Mouse (Mus musculus) layer of hippocampus, adult 9-10 months (tissue): ENCODE data around the gene Ptgdr2.

Experiments used
- DNase-seq: peaks from one replicate; pipeline ENCODE4 v3.0.0; 2022; ENCODE audit warnings: low spot score

The Ptgdr2 gene

DNA sequence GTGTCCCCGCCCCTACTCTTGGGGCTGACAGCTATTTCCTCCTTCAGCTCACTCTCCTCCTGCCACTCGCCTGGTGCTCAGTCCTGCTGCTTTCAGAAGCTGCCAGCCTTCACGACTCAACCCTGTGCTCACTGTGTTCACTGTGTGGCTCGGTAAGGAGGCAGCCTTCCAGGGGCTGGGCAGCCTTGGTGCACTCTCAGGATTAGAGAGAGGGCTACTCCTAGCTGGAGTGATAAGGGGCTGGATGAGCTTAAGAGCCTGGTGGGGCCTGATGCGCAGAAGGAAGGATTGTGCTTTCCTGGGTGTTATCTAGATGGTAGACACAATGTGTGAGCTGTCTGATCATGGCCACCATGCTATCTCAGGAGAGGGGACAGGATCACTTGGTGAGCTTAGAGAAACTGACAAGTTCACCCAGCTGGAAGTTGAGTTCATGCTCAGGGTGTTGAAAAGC is at the start of gene Ptgdr2:
Ptgdr2 (plus strand) TSS at position 51 of the 454 bp plus-strand sequence.
- no peak for DNase-seq

DNA sequence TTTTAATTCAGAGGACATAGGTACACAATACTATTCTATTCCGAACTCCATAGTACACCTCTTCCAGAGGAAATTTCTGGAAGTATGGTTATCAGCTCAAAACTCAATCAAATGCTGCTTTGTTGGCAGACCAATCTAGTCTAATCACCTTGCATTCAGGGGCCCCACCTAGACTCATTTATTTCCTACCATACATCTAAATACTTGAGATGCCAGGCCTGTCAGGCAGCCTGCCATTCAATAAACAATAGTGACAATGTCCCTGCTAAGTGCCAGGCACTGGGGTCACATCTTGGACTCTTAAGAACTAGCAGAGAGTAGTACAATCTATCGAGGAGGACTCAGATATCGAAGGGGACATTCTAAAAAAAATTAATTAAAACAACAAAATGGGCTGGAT is 44.8 kb upstream of the Ptgdr2 start:
- no peak for DNase-seq

DNA sequence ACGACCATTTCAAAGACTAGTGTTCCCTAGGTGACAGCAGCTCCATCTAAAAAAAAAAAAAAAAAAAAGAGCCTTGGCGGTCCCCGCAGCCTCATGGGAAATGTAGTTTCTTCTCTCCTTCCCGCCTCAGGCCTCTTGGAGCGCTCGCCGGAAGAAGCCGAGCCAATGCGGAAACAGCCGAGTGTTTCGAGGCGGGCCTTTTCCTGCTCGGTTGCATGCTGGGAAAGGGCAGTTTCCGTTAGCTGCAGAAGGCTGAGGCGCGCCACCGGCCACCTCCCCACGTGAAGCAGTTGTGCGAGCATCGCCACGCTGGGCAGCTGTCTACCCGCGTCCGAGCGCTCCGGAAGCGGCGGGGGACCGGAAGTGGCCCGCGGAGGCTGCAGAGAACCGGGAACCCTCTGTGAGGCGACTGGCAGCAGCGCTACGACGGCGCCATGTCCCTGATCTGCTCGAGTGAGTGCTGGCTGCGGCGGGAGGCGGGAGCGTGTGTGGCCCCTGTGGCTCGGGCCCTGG is 41.9 kb upstream of the Ptgdr2 start, which contains the start of gene Prpf19:
Prpf19 (plus strand) TSS at position 216 of the 513 bp plus-strand sequence.
- peak; percentile 95 for DNase-seq

DNA sequence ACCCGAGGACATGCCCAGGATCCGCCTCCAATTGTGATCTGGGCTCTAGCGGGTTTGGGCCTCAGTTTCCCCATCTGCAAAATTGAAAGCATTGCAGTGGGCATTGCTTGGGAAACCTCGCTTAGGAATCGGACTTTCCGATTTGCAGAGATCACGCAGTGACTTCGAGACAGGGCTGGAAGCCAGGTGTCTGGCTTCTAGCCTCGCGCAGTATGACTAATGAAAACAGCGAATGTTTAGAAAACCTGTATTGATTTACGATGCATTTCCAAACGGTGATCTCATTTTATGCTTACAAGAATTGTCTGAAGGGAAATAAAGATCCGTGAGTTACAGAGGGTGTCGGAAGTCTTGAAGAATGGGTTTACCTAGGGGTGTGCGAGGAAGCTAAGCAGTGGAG is 41.3 kb upstream of the Ptgdr2 start:
- no peak for DNase-seq

DNA sequence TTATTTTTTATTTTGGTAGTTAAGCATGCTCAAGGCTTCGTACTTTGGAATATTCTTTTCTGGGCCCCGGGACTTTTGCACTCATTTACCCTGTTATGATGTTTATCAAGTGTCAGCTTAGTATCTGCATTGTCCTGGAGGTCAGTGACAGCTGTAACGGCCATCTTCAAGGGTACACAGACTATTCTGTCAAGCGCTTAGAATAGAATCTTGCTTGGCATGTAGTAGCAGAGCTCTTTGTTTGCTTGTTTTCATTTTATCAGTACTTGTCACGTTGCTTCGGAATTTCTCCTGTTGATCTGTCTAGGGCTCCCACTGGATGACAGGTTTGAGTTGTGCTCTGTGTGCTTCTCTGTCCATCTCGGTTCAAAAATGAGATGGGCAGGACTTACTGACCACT is 40.1 kb upstream of the Ptgdr2 start:
- DNase-seq: no peak

DNA sequence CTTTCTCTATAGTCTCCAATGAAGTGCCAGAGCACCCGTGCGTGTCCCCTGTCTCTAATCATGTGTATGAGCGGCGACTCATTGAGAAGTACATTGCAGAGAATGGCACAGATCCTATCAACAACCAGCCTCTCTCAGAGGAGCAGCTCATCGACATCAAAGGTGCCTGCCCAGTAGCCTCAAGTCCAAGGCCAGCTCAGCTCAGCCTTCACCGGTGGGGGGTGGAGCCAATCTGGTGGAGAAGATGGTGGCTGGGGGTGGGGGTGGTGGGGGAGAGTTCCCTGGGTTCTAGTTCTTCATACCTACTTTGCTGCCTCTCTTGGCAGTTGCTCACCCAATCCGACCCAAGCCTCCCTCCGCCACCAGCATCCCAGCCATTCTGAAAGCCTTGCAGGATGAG is 39.5 kb upstream of the Ptgdr2 start:
- DNase-seq: no peak

DNA sequence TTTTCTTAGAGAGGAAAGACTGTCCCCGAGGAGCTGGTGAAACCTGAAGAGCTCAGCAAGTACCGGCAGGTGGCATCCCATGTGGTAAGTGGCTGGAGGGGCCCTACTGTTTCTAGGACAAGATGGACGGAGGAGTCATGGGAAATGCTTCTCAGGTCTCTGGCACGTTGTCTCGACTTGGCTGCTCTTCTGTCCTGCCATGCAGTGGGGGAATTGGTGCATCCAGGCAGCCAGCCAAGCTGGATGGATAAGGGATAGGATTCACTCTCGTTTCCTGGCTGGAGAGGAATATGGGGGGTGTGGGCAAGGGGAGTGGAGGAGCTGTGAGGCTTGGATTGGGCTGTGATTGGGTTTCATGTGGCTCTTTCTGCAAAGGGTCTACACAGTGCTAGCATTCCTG is 36.6 kb upstream of the Ptgdr2 start:
- DNase-seq: no peak

DNA sequence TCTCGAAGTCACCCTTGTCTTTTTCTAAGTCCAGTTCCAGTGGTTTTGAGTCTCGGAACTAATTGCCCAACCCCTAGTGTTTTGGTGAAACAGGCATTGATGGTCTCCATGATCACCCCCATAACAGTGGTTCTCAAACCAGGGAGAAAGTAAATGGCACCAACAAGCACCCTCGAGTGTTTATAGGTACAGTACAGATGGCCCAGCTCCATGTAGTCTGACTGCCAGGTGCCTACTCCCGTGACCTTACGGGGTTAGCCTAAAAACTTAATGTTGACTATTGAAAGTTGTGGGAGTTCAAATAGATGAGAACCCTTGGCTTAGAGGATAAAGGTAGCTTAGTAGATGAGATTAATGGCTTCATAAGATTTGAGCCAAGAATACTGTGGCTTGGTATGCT is 35.9 kb upstream of the Ptgdr2 start:
- no peak for DNase-seq

DNA sequence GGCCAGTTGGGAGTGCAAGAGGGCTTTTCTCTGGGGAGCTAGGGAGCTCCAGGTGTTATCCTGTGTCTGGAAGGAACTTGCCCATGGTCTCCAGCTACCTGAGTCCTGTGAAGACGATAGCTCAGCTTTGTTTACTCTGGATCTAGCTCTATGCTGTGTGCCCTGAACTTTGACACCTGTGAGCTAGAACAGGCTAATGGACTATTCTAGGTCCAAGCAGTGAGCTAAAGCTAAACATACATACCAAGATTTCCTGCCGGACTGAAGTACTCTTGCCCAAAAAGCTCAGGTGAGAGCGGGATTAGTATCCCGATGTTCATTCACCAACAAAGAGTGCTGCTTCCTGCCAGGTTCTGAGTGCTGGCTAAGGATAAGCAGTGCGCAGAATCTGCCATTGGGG is 32.4 kb upstream of the Ptgdr2 start:
- no peak for DNase-seq

DNA sequence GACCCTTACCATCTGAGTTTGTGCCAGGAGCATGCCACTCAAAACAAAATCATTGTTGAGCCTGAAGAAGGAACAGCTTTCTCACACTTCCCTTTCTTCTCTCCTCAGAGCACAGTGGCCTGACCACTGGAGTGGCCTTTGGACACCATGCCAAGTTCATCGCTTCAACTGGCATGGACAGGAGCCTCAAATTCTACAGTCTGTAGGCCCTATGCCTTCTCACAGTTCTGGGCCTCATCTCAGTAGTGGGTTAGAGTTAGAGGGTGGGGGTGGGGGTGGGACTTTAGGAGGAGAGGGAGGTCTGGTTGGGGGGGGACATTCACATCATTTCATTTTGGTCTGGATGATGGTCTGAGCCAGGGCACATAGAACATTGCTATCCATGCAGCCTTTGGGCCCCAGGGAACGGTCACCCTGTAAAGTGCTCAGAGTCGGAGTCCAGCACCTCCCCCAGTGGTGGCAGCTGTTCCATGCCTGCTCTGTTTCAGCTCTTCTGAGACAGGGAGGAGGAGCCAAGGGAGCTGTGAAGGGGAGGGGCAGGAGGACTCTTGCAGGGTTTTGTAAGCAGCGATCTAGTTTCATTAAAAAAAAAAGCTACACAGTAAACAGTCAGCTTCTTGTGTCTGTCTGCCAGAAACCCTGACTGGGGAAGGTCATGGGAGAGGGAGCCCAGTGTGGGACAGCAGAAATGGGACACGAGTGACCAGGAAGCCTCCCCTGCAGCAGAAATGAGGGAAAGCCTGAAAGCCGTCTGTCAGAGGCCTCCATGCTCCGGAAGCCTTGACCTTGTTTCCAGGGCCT is 31.8 kb upstream of the Ptgdr2 start:
- peak; percentile 7 for DNase-seq

DNA sequence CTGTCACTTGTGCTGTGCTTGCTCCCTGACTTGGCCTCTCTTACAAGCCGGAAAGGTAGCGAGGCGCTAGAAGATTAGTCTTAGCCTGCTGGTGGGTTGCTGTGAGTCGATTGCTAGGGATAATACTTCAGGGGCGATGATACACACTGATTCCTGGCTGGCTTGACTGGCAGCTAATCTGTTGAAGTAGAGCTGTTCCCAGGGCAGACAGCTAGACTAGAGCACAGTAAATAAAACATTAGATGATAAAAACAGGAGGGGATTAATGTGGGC is 31.3 kb upstream of the Ptgdr2 start:
- DNase-seq: no peak

DNA sequence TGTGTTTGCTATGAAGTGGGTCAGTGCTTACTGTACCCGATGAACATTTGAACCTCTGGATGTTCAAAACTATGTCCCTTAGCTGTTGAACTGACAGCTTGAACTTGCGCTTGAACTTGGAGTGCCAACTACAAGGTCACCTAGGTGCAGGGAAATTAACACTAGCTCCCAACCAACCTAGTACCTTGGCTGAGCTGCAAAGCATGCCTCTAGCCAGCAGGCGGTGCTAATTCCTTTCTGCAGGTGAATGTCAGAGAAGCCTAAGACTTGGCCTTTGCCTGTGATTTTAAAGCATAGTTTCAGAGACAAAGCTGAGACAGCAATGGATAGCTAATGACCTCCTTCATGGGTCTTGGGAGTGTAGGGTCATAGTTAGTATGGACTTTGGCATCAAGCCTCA is 29.1 kb upstream of the Ptgdr2 start:
- DNase-seq: peak; percentile 50

DNA sequence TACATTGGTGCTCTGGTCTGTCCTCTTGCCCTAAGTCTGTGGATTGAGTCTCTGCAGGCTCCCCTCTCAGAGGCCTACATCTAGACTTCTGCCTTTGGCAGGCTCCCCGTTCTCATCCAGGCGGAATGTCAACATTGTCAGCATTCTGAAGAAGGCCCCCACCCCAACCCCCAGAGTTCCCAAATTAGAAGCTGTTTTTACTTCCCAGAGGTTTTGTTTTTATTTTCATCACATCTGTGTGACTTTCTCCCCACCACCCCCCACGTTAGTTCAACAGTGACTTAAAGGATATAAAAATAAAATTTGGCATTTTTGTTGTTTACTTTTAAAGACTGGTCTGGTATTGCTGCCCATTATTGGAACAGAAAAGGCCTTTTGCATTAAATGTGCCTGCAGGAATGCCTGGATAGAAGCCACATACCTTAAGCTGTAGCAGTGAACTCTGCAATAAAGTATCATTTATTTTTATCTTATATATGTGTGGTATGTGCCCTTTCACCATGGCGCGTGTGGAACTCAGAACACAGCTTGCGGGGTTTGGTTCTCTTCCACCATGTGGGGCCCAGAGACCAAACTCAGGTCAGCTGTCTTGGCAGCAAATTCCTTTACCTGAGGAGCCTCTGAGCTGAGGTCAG is 27.8 kb upstream of the Ptgdr2 start:
- no peak for DNase-seq

DNA sequence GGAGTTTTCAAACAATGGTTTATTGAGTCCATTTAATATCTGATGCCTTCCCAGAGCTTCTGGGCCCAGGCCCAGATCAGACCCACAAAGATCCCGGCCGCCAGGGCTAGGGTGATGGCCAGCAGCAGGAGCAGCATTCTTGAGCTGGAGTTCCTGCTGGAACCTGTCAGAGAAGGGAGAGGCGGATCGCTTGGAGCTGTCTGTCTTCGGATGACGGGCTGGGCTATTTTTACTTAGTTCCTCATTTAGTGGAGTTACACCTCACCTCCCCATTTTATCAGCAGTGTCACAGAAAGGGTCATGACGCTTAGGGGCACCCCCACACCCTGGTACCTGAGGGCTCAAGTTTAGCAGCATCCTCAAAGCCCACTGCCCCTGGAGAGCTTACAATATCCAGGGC is 22.7 kb upstream of the Ptgdr2 start:
- no peak for DNase-seq

DNA sequence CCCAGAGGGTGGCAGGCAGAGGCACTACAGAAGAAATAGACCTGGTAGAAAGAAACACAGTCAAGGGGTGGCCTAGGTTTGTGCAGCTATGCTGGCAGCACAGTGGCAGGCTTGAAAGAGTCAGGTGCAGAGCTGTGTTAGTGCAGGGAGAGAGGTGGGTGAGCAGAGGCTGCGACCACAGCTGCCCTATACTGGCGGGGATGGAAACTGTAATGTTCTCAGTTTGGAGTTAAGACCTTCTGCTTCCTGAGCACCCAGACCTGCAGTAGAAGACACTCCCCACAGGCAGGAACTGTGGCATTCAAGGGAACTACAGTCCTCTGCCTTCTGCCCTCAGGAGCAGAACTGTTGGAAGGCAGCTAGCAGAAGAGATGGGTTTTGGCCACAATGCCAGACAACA is 22.1 kb upstream of the Ptgdr2 start:
- DNase-seq: no peak

DNA sequence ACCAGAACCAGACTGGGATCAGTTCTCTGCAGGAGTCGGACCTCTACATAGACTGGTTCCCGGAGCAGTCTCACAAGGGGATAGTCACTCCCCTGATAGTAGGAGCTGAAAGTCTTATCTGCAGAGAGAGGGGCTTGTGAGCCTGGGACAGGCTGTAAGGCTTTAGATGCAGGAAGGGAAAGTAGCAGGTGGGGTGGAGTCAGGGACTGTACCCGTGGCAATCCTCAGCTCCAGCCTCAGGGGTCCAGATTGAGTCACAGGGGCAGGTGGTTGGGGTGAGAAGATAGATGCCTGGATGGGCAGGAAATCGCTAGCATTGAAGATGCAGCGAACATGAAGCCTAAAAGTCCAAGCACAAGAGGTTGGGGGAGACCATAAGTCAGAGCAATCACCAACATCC is 20.5 kb upstream of the Ptgdr2 start:
- no peak for DNase-seq

DNA sequence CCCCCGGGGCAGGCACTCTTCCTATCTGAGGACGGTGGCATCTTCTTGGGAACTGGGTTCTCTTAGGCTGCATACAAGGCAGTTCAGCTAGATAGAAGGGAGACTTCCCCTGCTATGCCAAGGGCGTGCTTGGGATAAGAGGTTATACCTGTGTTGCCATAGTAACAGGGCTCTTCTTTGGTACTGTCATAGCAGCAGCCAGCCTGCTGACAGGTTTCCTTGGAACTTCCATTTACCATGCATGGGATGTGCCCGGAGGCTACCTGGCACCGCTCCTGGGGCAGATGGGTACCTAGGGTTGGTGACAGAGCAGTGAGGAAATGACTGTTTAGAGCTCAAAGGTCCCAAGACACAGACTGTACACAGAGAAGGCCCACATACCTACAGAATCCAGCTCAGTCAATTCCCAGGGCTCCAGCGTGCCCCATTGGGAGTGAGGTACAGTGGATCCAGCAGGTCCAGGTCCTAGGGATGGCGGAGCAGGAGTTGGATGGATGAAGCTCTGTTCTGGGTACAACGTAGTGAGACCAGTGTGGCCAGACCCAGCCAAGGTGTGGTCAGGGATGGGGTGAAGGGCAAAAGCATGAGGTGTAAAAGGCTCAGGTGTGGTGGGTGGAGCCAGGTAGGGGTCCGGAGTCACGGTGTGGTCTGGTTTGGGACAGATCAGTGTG is 18.5 kb upstream of the Ptgdr2 start:
- no peak for DNase-seq

DNA sequence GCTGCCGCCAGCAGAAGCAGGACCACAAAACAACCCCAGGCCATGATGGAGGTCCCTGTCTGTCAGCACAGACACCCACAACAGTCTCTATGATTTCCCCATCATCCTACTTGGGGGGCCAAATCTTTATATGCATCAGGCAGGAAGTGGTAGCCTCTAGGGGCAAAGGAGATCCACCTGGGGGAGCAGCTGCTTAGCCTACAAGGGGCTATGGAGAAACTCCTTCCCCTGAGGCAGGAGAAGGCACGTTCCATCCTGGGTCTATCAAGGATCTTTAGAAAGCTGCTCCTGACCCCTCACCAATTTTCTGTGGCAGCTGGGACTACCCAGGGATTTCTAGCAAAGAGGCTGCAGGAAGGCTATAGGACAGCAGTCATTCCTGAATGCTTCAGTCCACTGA is 16.4 kb upstream of the Ptgdr2 start, which contains the start of gene Zp1:
Zp1 (minus strand) TSS at position 101 of the 400 bp plus-strand sequence.
- DNase-seq: no peak

DNA sequence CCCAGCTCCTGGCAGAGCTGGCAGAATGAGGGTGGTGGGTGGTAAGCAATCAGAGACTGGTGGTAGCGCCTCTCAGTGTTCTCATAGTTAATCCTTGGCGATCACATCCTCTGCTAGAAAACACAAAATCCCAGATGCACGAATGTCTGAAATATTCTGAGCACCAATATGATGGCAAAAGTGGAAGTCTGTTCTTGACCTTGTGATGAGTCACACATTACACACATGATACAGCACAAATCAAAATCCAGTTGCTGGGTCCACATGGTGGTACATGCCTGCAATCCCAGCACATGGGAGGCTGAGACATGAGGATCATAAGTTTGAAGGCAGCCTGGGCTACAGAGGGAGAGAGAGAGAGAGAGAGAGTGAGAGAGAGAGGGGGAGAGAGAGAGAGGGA is 15.9 kb upstream of the Ptgdr2 start:
- no peak for DNase-seq

DNA sequence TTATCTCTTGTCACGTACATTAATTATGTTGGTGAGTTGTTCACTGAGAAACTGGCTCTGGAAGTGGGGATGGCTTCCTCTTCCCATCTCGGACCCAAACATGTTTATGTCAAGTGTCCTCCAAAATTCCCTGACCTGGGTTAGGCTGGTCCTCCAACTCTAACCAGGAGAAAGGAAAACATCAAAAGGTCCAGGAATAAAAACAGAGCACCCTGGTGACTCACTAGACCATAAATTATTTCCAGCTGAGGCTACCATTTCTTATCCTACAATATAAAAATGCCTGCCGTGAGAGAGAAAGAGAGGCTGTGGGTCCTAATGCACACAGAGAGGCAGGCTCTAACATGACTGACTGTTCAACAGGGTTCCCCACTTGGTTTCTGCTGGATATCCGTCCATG is 12.7 kb upstream of the Ptgdr2 start:
- no peak for DNase-seq

DNA sequence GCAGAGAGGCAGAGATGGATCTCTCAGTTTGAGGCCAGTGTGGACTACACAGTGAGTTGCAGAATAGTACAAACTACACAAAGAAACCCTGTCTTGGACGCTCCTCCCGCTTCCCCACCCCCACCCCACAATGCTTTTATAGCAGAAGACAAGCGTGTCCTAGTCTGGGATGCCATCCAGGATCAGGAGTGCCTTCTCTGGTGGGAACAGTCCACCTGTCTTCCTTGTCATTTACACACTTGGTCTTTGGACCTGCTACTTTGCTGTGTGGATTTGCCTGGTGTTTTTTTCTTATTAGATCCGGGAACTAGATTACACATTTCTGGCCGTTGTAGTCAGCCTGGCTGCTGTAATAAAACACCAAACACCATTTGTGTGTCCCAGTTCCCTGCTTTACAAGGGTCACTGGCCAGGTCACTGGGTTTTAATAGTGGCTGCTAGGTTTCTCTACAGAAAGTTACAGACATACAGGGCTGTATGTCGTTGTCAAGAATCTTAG is 10.8 kb upstream of the Ptgdr2 start:
- DNase-seq: no peak

DNA sequence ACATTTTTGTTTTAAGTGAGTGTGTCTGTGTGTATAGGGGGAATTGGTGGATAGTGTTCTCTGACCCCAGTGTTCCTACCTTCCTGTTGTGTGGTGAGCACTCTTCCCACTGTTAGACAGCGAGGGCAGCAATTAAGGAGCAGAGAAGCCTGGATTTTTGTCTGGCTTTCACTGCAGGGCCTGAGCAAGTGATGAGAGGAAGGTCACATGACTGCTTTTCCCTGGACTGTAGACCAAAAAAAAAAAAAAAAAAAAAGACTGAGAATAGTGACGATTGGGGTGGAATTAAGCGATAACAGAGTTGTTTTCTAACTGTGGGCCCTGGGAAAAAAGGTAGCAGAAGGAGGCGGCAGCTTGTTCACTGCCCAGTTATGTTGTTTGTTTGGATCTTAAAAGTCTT is 10.3 kb upstream of the Ptgdr2 start:
- no peak for DNase-seq

DNA sequence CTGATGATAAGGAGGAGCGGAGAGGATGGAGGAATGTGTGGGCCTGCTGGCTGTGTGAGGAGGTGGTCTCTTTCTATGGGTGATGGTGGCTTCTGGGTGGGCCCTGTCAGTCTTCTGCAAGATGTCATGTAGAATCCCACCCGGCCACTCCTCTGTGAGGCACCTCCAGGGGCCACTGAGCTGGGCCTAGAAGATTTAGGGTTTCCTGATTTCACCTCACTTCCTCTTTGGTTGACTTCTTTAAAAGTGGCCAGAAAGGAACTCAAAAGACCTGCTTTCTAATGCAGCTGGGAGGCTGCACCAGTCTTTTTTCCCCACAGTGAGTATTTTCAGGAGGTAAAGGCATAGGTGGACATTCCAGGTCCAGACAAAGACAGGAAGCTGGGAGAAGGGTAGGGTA is 6.3 kb upstream of the Ptgdr2 start:
- DNase-seq: no peak
